Mouse (Mus musculus): Measurements from ENCODE around the gene Gtf2i.

Gtf2i gene

DNA sequence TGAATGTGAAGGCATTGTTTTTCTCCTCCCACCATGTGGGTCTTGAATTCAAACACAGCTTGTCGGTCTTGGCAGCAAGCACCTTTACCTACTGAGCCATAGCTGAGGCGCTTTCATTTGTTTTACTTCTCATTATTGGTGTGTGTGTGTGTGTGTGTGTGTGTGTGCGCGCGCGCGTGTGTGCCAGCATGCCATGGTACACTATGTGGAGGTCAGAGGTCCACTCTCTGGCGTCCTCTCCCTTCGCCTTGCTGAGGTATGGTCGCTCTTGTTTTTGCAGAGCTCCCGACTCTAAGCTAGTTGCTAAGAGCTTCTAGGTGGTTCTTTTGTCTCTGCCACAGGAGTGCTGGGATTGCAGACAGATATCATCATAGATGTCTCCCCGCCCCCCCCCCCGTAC is 7.8 kb upstream of the Gtf2i start:
- DNase-seq (ENCODE audit: low spot score) = no peak

DNA sequence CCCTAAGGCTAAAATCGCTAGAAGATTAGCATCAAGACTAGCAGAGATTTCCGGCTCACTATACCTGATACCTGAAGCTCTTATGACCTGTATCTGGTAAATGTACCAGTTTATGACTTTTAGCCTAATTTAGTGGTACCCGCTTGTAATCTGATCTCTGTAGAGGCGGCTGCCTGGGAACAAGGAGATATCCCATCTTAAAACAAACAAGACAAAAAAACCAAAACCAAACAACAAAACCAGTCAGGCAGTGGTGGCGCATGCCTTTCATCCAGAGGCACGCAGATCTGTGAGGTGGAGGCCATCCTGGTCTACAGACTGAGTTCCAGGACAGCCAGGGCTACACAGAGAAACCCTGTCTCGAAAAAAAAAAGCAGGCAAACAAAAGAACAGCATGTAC is 7.1 kb upstream of the Gtf2i start:
- no peak for DNase-seq (ENCODE audit: low spot score)

DNA sequence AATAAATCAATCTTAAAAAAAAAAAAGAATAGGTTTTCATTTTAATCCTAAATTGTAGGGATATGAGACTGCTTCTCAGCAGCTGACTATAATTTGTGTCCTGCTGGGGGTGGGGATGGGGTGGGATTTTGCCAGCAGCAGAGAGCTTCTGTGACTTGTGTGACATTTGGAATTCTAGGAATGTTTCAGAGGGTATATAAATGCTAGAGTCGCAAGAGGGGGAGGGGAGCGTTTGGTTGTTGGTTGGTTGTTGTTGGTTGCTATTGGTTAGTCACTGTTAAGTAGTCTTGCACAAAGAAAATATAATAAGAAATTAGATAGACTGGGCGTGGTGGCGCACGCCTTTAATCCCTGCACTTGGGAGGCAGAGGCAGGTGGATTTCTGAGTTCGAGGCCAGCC is 4.3 kb upstream of the Gtf2i start:
- DNase-seq (ENCODE audit: low spot score) = no peak

DNA sequence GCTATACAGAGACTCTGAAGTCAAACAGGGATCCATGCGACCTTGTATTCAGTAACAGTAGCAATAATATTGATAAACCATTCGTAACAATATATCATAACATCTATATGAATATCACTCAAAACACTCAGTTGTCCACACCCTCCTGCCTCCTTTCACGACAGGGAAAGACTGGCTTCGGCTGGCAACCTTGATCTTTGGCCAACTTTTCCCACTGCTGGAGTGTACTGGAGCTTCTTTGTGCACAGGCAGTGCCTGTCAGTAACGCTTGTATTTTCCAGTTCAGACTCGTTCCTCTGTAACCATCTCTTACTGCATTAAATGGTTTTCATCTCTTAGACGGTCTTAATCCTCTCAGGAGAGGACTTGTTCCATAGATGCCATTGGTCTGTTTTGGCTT is 2.2 kb upstream of the Gtf2i start:
- DNase-seq (ENCODE audit: low spot score) = no peak

DNA sequence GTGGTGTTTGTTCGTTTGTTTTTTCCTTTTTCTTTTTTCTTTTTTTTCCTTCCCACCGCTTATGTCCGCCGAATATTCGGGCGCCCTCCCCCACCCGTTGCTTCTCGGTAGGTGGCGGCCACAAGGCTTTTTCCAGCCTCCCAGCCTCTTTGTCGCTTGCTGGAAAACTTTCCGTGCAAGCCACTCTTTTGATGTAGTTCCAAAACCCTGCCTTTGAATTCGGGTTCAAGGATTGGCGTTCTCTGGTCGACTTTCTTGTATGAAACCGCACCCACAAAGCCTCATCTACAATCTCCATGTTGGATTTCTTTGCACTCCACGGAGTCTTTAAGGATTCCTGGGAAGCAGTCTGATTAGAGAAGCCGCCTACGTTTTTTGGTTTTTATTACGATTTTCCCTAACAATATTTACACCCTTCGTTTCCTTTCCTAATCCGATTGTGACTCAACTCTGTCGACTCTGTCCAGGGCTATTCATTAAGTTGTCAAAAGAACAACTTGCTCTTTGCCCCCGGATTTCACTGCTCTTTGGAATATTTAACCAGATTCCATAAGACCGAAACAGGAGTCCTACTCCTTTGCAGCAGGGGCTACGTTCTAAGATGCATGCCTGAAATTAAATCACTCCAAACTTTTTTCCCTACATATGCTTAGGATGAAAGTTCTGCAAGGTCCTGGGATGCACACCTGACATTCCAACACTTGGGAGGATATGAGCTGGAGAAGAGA is 1.2 kb upstream of the Gtf2i start:
- DNase-seq (ENCODE audit: low spot score) = no peak

DNA sequence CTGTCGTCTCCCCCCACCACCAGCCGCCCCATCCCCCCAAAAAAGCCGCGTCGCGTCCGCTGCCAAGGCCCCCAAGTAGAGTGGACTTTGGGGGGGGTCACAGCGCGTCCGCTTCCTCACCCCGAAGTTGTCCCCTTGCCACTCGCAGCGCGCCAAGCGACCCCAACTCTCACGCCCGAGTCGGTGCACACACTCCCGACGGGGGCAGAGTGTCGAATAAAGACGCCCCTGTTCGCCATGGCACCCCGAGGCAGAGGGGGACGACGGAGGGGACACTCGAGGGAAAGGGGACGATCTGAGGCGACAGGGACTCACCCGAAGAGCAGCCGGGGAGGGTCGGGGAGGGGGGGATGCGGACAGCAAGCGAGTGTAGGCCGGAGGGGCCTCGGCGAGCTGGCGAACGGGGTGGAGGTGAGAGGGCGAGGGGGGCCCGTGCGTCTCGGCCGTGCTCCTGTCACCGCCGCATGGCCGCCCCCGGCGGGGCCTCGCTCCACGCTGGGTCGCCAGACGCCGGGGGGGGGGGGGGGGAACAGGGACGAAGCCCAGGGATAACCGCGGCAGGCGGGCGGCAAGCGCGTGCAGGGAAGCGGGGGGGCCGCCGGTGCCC is 389 bp downstream of the Gtf2i start:
- no peak for DNase-seq (ENCODE audit: low spot score)

DNA sequence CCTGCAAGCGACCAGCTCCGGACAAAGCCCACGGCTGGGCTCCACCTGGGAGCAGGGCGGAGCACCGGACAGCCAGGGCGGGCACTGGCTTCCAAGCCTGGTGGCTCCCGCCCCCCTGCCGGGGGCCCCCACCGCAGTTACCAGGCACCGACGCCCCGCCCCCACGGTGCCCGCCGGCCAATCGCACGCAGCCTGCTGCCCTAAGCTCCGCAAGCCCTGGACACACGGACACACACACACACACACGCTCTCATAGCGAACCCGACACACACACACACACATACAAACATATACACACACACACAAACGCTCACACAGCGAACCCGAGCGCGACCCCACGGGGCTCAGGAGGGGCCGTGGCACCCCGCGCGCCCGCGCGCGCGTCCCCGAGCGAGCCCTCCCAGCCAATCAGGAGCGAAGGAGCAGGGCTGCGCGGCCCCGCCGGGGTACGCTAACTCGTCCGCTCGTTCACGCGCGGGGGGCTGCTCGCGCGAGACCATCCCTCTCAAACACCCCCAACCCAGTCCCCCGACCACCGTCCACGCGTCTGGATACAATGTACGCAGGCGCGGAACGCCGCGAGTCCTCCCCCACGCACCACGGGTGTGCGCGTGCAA is 1.0 kb downstream of the Gtf2i start:
- peak; percentile 67 for DNase-seq (ENCODE audit: low spot score)

DNA sequence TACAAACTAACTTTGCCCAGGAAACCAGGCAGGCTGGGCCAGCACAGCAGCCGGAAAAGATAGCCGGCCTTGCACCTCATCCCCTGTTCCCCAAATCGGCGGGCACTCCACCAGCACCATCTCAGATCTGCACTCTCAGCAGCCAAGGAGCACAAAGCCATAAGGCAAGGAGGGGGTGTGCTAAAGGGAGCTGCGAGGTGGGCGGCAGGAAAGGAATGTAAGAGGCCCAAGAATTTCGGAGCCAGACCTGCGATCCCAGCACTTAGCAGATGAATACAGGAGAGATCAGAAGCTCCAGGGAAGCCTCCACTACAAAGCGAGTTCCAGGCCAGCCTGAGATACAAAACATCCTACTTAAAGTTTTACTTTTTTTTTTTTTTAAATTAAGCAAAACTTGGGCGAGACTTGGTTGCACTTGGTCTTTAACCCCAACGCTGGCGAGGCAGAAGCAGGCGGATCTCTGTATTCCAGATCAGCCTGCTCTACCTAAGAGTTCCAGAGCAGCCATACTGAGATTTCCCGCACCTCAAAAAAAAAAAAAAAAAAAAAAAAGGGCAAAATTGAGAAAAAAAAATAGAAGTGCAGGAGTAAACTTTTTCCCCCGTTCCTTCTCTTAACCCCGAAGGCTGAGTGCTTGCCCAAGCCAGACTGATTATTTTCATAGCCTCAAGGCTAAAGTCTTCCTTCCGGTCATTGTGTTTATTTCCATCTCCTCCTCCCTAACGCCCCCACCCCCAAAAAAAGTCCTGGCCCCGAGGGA is 1.7 kb downstream of the Gtf2i start:
- DNase-seq (ENCODE audit: low spot score) = no peak

DNA sequence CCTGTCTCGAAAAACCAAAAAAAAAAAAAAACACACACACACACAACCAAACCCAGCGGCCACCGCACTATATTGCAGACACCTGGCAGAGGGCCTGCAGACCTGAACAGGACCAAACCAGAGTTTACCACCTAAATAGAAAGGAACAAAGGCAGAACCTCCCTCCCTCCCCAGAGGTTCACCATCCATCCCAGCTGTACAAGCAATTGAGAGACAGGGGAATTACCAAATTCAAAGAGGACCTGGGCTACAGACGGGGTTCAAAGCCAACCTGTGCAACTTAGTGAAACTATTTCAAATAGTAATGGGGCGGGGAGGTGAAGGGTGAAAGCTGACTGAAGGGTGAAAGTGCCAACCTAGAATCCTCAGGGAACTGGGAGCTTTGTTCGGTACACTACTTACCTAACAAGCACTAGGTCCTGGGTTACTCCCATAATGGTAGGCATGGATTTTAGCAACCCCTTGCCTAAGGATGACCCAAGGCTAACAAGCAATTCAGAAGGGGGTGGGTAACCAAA is 2.6 kb downstream of the Gtf2i start:
- no peak for DNase-seq (ENCODE audit: low spot score)

DNA sequence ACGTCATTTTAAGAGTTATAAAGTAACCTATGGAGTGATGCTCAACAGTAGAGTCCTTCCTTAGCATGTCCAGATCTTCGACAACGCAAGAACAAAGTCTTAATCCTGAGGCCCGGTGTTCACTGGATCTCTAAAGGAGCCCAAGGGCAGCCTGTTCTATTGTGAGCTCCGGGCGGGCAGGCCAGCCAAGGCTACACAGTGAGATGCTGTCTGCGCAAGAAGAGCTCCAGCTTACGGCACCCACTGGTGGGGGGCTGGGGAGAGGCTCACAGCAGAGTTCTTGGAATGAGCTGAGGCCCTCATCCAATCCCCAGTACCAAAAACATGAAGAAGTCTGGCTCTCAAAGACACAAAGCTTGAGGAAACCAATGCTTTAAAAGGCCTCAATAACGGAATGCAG is 4.4 kb downstream of the Gtf2i start:
- DNase-seq (ENCODE audit: low spot score) = no peak

DNA sequence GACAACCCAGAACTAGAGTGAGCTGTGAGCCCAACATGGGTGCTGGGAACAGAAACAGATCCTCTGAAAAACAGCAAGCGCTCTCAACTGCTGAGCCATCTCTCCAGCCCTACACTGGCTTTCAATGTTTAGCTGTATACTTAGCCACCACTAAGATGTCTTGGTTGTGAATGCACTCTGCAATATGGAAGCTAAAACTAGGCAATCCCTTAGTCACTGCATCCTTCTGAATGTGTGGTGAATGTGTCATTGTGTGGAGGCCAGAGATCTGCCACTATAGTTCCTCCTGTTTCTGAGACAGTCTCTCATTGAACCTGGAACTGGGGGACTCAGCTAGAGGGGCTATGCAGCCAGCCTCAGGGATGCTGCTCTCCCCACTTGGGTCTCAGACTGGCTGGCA is 5.2 kb downstream of the Gtf2i start:
- no peak for DNase-seq (ENCODE audit: low spot score)

DNA sequence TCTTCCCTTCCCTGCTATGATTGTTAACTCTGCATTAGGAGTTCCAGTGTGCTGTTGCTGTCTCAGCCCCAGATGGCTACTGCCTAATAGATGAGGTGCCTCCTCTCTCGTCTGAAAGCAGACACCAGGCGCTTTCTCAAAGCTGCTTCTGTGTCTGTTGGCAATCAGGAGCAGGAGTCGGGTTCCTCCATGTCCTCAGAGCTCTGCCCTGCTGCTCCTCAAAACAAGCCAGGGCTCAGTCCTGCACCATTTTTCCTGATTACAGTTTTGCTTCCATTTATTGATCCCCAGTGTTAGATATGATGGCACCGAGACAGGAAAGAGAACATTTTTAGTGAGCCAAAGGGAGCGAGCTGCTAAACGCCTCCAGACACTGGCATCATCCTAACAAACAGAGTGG is 9.9 kb downstream of the Gtf2i start:
- no peak for DNase-seq (ENCODE audit: low spot score)

DNA sequence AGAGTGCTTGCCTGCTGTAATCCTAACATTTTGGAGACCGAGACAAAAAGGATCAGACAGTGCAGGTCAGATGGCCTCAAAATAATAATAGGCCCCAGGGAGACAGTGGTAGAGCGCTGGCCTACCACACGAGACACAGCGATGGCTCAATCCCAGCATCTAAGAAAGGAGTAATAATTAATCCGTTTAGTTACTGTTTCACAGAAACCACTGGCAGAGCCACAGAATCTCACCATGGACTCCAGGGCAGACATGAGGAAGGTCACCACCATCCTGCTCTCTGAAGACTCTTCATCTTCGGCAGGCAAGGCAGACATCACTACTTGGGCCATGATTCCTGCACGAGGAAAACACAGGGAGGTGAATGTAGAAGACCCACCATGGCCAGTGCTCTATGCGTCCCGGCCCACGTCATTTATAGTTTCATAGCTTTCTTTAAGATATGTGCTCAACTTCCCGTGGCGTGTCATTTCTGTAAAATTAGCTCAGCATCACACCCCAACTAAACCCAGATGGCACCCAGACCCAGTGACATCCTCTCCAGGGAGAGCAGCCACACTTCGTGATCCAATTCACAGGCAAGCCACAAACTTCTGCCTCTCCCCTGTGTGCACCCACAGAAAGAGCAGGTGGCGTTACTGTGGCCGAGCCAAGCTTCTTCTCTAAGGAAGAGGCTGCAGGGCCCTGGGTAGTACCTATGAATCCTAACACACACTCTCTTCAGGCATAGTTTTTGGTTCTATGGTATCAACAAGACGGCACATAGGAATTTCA is 19.1 kb downstream of the Gtf2i start:
- DNase-seq (ENCODE audit: low spot score) = no peak

DNA sequence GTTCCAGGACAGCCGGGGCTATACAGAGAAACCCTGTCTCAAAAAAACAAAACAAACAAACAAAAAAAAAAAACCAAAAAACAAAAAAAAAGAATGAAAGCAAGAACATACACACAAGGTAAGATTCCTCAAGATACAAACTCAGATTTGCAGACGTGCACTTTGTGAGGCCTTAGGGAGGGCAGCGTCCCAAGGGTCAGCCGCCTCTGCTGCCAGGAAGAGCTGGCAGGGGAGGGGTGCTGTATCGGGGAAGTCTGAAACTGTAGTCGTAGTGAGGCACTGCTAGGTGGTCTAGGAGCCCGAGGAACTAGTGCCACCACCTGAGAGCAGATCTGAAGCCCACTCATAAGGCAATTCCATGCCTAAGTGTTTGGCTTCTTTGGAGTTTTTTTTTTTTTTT is 20.0 kb downstream of the Gtf2i start:
- DNase-seq (ENCODE audit: low spot score) = no peak

DNA sequence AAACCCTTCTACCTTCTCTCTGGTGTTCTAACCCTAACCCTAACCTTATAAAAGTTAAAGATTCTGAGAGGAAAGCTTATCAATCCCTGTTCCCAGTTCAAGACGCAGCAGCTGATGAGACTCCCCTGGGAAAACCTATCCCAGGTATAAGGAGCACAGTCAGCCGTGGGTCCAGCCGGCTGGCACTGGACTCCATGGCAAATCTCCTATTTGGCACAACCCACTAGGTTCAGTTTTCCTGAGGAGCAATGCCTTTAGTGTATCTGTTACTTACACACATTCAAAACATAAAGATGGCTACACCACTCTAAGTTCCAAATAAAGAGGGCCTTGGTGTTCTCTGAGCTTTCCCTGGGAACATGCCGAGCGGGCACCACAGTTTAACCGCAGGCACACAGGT is 23.5 kb downstream of the Gtf2i start:
- no peak for DNase-seq (ENCODE audit: low spot score)

DNA sequence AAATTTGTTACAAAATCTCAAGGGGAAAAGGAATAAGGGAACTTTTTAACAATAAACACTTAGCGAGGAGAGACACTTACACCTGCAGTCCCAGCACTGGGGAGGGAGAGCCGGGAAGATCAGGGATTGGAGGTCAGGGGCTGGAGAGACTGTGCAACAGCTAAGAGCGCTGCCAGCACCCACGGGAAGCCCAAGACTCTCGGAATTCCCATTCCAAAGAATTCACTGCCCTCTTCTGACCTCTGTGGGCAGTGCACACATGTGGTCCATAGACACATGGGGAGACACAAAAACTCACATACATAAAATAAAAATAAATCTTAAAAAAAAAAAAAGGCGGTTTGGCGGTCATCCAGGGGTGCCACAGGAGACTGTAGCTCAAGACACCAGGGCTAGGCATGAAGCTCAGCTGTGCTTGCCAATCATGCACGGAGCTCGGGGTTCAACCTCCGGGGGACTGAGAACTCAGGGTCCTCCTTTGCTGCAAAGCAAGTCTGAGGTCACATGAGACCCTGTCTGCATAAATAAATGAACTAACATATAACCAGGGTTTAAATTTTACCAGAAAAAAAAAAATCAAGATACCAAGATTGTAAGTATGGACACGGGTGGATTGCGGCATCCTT is 24.5 kb downstream of the Gtf2i start:
- DNase-seq (ENCODE audit: low spot score) = no peak

DNA sequence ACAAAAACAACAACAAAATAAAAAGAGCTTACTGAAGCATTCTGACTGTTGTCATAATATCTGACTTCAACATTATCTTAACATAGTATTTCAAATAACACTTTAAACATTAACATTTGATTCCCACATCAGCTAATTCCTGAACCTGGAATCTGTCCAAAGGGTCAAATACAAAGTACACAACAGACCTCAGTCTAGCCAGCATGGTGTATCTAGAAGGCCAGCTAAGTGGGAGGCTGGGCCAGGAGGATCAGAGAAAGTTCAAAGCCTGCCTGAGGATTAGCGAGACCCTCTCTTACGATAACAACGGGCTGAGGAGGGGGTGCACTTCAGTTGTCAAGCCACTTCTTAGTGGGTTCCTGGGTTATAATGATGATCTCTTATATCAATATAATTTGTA is 26.5 kb downstream of the Gtf2i start:
- no peak for DNase-seq (ENCODE audit: low spot score)

DNA sequence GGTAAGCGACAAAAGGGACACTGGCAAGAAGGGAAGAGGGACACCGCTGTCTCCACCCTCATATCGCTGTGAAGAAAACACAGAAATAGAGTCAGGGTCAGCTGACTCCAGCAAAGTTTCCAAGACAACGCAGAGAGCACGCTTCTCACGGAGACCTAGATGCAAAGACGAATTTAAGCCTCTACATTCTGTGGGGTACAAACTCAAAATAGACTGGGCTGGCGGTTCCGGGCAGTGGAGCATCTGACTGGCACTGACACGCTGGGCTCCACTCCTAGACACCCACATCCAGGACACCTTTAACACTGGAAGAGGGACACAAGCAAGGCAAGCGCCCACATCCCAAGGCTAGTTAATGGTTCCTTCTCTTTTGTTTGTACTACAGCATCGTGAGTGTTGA is 29.6 kb downstream of the Gtf2i start:
- no peak for DNase-seq (ENCODE audit: low spot score)

DNA sequence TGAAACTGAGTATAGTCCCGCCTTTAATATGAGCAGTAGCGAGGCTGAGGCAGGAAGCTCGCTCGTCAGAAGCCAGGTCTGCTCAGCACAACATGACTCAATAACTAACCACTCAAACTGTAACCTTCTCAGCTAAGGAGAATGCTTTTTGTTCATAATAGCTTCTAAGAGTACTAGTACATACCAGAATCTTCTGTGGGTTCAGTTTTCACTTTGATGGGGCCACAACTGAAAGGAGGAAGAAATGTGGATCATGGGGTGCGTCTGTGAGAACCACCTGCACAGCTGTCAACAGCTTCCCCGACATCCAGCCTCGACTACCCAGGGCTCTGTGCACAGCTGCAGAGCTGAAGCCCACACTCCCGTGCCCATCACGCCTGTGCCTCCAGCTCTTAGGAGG is 32.0 kb downstream of the Gtf2i start:
- no peak for DNase-seq (ENCODE audit: low spot score)

DNA sequence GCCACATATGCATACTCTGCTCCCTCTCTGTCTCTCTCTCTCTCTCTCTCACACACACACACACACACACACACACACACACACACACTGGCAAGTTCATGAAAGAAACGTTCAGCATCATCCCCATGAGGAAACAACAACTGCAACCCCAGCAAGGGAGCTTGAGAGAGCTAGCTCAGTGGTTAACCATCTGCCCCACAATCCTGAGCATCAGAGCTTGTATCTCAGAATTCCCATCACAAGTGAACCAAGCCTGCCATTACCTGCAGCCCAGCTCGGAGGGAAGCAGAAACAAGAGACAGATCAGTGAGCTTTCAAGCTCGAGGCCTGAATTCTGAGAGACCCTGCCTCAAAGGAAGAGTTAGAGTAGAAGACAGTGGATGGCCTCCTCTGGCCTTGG is 32.5 kb downstream of the Gtf2i start:
- no peak for DNase-seq (ENCODE audit: low spot score)

DNA sequence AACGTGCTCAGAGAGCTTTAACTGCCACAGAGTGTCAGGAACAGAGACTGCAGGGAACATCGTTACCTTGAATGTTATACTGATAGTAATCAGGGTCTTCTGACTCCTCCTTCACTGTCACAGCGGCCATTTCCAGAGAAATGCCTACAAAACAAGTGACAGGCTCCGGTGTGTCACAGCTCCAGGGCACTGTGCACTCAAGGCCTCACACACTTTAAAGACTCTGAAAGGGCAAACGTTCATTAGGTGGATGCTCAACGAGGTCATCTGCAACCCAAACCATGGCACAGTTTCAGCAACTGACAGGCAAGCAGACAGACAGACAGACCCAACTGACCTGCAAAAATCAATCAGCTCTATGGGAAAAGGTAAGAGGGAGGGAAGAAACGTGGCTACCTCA is 35.2 kb downstream of the Gtf2i start:
- no peak for DNase-seq (ENCODE audit: low spot score)

DNA sequence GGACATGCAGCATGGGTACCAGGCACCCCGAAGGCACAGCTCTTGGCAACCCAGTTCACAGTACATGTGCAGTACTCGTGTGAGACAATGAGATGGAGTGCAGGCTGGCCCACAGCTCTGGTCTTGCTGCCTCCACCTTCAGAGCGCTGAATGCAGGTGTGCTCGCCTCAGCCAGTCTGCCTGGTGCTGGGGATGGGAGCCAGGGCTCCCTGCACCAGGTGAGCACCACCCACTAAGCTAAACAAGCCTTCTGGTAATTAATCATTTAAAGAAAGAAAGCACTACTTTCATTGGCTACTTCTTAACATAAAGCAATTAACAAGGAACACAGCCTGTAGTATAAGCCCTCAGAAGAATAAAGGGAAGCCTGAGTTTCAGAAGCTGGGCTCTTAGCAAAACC is 37.5 kb downstream of the Gtf2i start:
- no peak for DNase-seq (ENCODE audit: low spot score)
